Mouse (Mus musculus) left cerebral cortex, postnatal 25 days (tissue): ENCODE results near the gene Polr2c. TPM values are rescaled to one million over a fixed set of nuclear protein-coding genes. Genes with fewer than 3 reads are reported as not detected.
A peak's percentile ranks its signal among the peaks of the same experiment; 100 is the strongest.
"Not testable (repeated sequence)": the region's sequence is repeated elsewhere in the genome, so short reads cannot be mapped to it uniquely, and the experiment has no call there.

Experiments
- DNase-seq, 2 experiments: peaks; one replicate each; pipeline ENCODE4 v3.0.0; 2022; ENCODE audit warnings: low spot score in 2 of 2, mixed read lengths in 1 of 2
- intact Hi-C: fragments of 180-260 bp; cut with DNase I; formaldehyde crosslinking; loops from one replicate; pipeline ENCODE4 v1.15.1; 2025
- total RNA-seq, 2 experiments: library from RNA; stranded (reverse); gene quantifications; 2 replicates each; pipeline ENCODE4 v1.2.3; 2021

Polr2c gene
- total RNA-seq, 2 experiments from 2014 or later, result 67.4 to 76.6 TPM

GRCm38 (mm10) chr8:94837662-94838574 is 19.3 kb upstream of the Polr2c start, which contains the start of the genes Coq9 and Ciapin1:
TSS of gene Coq9 (plus strand) at chr8:94838321.
TSS of gene Ciapin1 (minus strand) at chr8:94838358.
- DNase-seq, result peak; percentile 95 to 97
- intact Hi-C loops, result no loop called here

- intact Hi-C loops, result no loop called here
- peak; percentile 79 to 80 for DNase-seq
Observed at GRCm38 (mm10) chr8:94838600-94838999, 18.6 kb upstream of the Polr2c start.

- intact Hi-C loops, result no loop called here
Observed at GRCm38 (mm10) chr8:94841183-94841582, 16.1 kb upstream of the Polr2c start.

GRCm38 (mm10) chr8:94850049-94850448 is 7.2 kb upstream of the Polr2c start:
- no peak for DNase-seq
- intact Hi-C loops, result no loop called here

More at GRCm38 (mm10) chr8:94841183-94841582, 16.1 kb upstream of the Polr2c start:
- DNase-seq, result no peak

- DNase-seq, intact Hi-C loops: not testable (repeated sequence)
Observed at GRCm38 (mm10) chr8:94854761-94855160, 2.5 kb upstream of the Polr2c start.

GRCm38 (mm10) chr8:94857011-94857345 is 272 bp upstream of the Polr2c start:
- DNase-seq, result no peak
- intact Hi-C loops, result no loop called here

- DNase-seq, result peak in 1 of 2 experiments; percentile 48
- intact Hi-C loops, result no loop called here
Observed at GRCm38 (mm10) chr8:94861352-94861910, 4.2 kb downstream of the Polr2c start.

GRCm38 (mm10) chr8:94862487-94863220 is 5.4 kb downstream of the Polr2c start:
- intact Hi-C loops, result no loop called here
- peak in 1 of 2 experiments; percentile 36 for DNase-seq

- no peak for DNase-seq
- intact Hi-C loops, result no loop called here
Observed at GRCm38 (mm10) chr8:94863897-94864673, 6.8 kb downstream of the Polr2c start.

- no peak for DNase-seq
- intact Hi-C loops, result no loop called here
Observed at GRCm38 (mm10) chr8:94865292-94865691, 8.0 kb downstream of the Polr2c start.

GRCm38 (mm10) chr8:94866921-94867320 is 9.7 kb downstream of the Polr2c start:
- intact Hi-C loops, result no loop called here
- DNase-seq, result no peak

GRCm38 (mm10) chr8:94869146-94869545 is 11.9 kb downstream of the Polr2c start:
- intact Hi-C loops, result no loop called here
- no peak for DNase-seq

- intact Hi-C loops, result loop anchor here (5.0 kb wide), 1 partner anchor 132 kb away; no protein-coding TSS in a partner anchor
- no peak for DNase-seq
Observed at GRCm38 (mm10) chr8:94870003-94870402, 12.8 kb downstream of the Polr2c start.

- intact Hi-C loops, result loop anchor here (5.0 kb wide), 1 partner anchor 132 kb away; no protein-coding TSS in a partner anchor
- peak; percentile 61 to 74 for DNase-seq
Observed at GRCm38 (mm10) chr8:94870474-94871107, 13.3 kb downstream of the Polr2c start.

- intact Hi-C loops, result loop anchor here (5.0 kb wide), 1 partner anchor 131 kb away; no protein-coding TSS in a partner anchor
- peak; percentile 70 to 88 for DNase-seq
Observed at GRCm38 (mm10) chr8:94871108-94871894, 14.1 kb downstream of the Polr2c start.

GRCm38 (mm10) chr8:94872156-94872555 is 14.9 kb downstream of the Polr2c start:
- intact Hi-C loops, result loop anchor here (5.0 kb wide), 1 partner anchor 130 kb away; no protein-coding TSS in a partner anchor
- DNase-seq, result no peak

GRCm38 (mm10) chr8:94872576-94872975 is 15.3 kb downstream of the Polr2c start:
- DNase-seq, result no peak
- intact Hi-C loops, result loop anchor here (5.0 kb wide), 1 partner anchor 130 kb away; no protein-coding TSS in a partner anchor

GRCm38 (mm10) chr8:94874358-94874757 is 17.1 kb downstream of the Polr2c start:
- intact Hi-C loops, result loop anchor here (1.0 to 5.0 kb wide), 2 partner anchors 35 to 128 kb away; no protein-coding TSS in a partner anchor
- DNase-seq, result peak; percentile 62 to 71
